Mouse (Mus musculus) kidney, postnatal 36 days (tissue): ENCODE results near the gene Klhl30.

Experiments
- DNase-seq, 2 experiments: peaks; one replicate each; pipeline ENCODE4 v3.0.0; 2021 to 2022; ENCODE audit warnings: mixed read lengths in 2 of 2

The Klhl30 gene

DNA sequence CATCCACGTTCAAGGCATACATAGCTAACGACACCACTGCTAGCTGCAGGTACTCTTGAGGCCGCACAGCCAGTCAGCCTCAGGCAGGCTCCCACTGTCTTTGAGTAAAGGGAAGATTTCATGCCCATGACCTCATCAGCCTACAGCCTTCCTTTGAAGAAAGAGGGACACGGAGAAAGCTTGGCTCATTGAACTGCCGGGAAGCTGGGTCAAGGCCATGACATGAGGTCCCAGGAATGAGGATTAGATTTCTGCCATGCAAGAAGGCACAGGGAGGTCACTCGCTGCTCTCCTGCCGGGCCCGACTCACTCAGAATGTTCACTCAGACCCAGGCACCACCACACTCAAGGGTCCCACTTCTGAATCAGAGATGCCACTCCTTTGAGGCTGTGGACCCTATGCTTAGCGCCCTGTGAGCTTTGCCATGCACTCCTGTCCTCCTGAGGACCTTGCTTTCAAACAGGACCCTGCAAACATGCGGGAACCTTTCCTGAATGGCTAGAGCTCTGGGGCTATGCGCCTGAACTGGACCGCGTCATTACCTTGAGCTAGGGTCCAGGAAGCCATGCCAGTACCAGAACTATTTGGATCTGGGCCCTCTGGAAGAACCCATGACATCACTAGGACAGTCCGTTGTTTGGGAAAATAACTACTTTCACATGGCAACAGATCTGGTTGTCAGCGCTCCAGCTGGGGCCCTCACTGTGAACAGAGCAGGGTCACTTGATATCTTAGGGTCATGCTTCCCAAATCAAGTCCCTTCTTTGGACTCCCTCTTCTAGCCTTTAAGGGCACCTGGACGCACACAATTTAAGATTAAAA lies 14.2 kb downstream of the Klhl30 start:
- DNase-seq = no peak

- DNase-seq = no peak
These were observed 15.0 kb downstream of the Klhl30 start for GRCm38 (mm10) chr1:91365816-91366214.

DNA sequence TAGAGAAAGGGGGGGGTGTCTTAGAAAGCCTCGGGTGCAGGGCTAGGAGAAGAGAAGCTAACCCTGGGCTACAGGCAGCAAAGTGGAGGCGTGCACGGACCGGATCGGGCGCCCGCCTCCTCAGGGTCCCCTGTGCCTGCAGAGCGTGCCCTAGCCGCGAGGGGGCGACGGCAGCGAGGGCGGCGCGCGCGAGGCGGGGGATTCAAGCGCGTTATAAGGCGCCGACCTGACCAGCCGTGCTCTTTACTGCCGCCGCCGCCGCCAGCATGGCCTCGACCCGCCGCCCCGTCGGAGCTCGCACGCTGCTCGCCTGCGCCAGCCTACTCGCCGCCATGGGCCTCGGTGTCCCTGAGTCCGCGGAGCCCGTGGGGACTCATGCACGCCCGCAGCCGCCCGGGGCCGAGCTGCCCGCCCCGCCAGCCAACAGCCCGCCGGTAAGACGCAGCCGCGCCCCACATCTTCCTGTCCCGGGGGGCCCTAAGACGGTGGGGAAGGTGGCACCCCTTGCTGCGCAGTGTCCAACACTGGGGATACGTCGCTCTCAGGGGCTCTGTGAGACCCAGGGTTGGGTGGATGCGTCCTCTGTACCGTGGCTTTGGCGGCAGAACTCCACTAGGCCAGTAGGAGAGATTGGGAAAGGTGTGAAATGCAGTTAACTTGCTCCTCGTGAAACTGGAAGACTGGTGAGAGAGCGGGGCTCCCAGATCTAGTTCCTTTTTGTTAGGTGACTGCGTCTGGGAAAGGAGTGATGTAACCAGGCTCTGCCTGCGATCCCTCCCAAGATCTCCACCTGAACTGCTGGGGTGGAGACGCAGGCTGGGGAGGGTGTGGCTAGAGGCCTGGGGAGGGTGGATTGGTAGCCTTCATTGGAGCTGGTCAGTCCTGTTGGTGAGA lies 15.6 kb downstream of the Klhl30 start, which contains the start of gene Erfe:
TSS of gene Erfe (plus strand) at position 216 of the 894 bp plus-strand sequence.
- DNase-seq = peak; percentile 42 to 86

- no peak for DNase-seq
These were observed 16.5 kb downstream of the Klhl30 start for GRCm38 (mm10) chr1:91367295-91367694.

DNA sequence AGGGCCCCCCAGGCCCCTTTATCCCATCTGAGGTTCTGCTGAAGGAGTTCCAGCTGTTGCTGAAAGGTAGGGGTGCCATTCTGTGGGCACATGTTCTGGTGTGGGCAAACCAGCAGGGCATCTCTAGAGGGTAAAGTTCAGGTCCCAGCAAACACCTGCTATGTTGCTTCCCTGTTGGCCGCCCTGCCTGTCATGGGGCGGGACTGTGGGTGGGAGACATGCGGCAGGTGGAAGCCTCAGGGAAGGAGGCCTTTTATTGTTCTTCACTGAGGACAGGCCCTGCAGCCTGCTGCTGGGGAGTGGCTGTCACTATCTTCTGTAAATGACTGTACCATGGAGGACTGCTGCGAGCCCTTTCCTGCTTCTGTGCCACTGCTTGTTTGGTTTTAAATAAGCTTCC lies 18.6 kb downstream of the Klhl30 start:
- DNase-seq = peak in 1 of 2 experiments; percentile 27

DNA sequence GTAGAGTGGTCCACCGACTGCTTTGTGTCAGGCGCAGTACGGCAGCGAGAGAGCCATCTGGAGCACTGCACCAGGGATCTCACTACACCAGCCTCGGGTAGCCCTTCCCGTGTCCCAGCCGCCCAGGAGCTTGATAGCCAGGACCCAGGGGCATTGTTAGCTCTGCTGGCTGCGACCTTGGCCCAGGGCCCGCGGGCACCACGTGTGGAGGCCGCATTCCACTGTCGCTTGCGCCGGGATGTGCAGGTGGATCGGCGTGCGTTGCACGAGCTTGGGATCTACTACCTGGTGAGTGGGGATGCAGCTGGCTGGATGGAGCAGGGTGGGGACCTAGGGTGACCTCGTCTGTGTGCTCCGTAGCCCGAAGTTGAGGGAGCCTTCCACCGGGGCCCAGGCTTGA lies 19.2 kb downstream of the Klhl30 start:
- no peak for DNase-seq

GRCm38 (mm10) chr1:91373414-91373835 lies 22.6 kb downstream of the Klhl30 start:
- DNase-seq = no peak

DNA sequence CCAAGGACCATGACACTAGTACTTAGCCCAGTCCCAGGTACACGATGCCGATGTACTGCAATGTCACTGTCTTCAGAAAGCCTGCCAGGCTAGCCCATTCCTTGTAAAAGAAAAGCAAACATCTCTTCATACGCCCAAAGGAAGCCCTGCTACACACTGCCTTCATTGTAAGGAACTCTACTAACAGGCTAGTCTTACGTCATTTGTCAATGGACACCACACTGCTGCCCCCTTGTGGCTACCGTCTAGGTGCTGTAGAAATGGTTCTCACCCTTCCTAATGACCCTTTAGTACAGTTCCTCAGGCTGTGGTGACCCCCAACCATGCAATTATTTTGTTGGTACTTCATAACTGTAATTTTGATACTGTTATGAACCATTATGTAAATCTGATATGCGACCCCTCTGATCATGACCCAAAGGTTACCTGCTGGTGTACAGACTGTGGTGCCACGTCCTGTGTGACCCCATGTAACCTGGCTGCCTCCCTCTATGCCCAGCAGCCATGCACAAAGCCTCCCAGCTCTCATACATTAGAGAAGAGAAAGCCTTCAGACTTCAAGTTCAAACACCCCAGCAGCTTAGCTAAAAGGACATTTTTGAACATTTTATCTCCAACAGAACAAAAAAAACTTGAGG lies 29.8 kb downstream of the Klhl30 start:
- DNase-seq = peak; percentile 77 to 92

GRCm38 (mm10) chr1:91381091-91381471 lies 30.3 kb downstream of the Klhl30 start:
- peak; percentile 25 to 27 for DNase-seq

DNA sequence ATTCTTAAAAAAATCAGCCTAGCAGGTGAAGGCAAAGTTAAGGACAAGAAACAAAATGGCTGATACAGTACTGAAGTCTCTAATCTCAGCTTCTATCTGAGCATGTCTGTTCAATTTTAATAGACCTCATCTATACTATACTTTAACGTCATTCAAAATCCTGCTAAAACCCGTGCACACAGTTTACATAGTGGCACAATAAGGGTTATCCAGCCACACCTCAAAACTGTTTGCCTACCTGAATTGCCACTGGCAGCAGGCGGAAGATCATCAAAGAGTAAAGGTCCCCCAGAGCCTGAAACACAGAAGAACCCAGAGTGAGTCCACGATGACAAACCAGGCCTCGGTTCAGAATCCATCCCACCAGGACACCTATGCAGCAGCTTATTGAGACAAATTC lies 39.6 kb downstream of the Klhl30 start:
- no peak for DNase-seq

GRCm38 (mm10) chr1:91397927-91398259 lies 47.1 kb downstream of the Klhl30 start:
- peak in 1 of 2 experiments; percentile 34 for DNase-seq

- peak; percentile 87 to 89 for DNase-seq
These were observed 47.6 kb downstream of the Klhl30 start, which contains the start of gene Ilkap for GRCm38 (mm10) chr1:91398260-91399062. Gene Ilkap (minus strand): TSS chr1:91398815.

GRCm38 (mm10) chr1:91404976-91405375 lies 54.2 kb downstream of the Klhl30 start:
- no peak for DNase-seq

DNA sequence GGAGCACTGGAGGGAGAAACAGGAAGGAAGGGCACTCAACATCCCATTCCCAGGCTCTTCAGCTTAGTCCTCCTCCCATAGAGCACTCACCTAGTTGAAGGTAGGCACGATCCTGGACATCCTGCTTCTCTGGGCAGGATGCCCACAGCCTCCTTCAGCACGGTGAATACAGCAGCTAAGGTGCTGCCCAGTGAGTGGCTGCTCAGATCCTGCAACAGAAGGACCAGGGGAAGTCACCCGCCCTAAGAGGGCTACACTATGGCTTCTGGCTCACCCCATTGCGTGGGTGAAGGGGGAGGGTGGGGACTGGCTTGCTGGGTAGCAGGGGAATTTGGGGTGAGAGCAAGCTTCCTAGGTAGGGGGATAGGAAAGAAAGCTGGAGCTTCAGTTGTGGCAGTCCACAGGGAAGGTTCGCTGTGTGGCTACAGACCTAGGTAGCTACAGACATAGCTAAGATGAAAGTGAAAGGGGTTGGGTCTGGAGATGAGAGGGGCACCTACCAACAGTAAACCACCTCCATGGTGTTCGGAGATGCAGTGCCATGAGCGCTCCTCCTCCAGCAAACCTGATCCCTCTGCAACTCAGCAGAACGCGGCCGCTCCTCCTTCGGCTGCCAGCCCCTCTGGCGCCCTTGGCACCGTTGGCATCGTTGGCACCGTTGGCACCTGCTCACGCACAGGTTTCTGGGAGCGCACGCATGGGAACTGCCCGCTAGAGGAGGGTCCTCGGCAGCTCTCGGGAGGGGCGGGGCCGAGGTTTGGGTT lies 54.8 kb downstream of the Klhl30 start:
- DNase-seq = no peak

- DNase-seq = no peak
These were observed 57.0 kb downstream of the Klhl30 start for GRCm38 (mm10) chr1:91407819-91408218.

- DNase-seq = no peak
These were observed 60.9 kb downstream of the Klhl30 start for GRCm38 (mm10) chr1:91411631-91412285.
